Mouse (Mus musculus) C2C12 (cell line): ENCODE data around the gene Fktn.

ENCODE experiments used
- FOSL1 ChIP-seq: IDR thresholded peaks from one replicate; pipeline ENCODE4 v1.8.0; 2011; ENCODE audit warnings: mild to moderate bottlenecking, low read length; ENCODE audit not compliant: poor library complexity, insufficient read depth, severe bottlenecking
- MAX ChIP-seq: IDR thresholded peaks from one replicate; pipeline ENCODE4 v1.6.1; 2011; ENCODE audit warnings: mild to moderate bottlenecking, control low read depth

DNA sequence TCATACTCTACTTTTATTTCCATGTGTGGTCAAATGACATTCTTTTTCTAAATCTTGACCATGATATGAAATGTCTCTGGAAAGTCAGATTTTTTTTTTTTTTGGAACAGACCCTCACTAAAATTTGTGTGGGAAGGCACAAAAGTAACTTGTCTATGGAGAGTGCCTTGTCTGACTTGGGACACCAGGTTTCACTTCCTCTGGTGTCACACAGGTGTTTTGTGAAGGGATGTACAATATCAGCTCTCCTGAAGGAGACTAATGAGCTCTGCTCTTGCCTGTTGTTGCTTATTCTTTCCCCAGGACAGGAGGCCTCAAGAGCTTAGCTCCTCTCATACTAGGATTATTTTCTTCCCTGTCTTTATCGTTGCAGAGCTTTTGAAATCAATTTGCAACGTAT is 81.3 kb downstream of the Fktn start:
- TF ChIP-seq MAX = no peak
- TF ChIP-seq FOSL1 = no peak
